Mouse (Mus musculus) forebrain, embryonic 12.5 days (tissue): ENCODE data around the gene Setd3. TPM values are rescaled to one million over a fixed set of nuclear protein-coding genes. Genes with fewer than 3 reads are reported as not detected.

Source experiments
- ATAC-seq: fragments of 200-750 bp; cut with Nextera tagmentation; 2 replicates; pipeline ENCODE4 v1.8.0; 2017; ENCODE audit warnings: moderate TSS enrichment; ENCODE audit not compliant: low FRiP score
- H3K27ac ChIP-seq: fragments of 300-500 bp; sonication (generic); 2 replicates; pipeline ENCODE4 v1.5.1; 2016; ENCODE audit warnings: mild to moderate bottlenecking
- H3K27me3 ChIP-seq: fragments of 300-500 bp; sonication (generic); 2 replicates; pipeline ENCODE4 v1.6.1; 2016; ENCODE audit warnings: mild to moderate bottlenecking
- H3K36me3 ChIP-seq: fragments of 300-500 bp; sonication (generic); replicated peaks from 2 replicates; pipeline ENCODE4 v1.6.1; 2016; ENCODE audit warnings: mild to moderate bottlenecking
- H3K4me1 ChIP-seq: fragments of 300-500 bp; sonication (generic); 2 replicates; pipeline ENCODE4 v1.6.1; 2016
- H3K4me2 ChIP-seq: fragments of 300-500 bp; sonication (generic); 2 replicates; pipeline ENCODE4 v1.6.1; 2016; ENCODE audit warnings: mild to moderate bottlenecking, moderate library complexity
- H3K4me3 ChIP-seq: fragments of 300-500 bp; sonication (generic); replicated peaks from 2 replicates; pipeline ENCODE4 v1.5.1; 2016; ENCODE audit warnings: mild to moderate bottlenecking
- H3K9ac ChIP-seq: fragments of 300-500 bp; sonication (generic); 2 replicates; pipeline ENCODE4 v1.6.1; 2016; ENCODE audit warnings: mild to moderate bottlenecking
- H3K9me3 ChIP-seq: fragments of 300-500 bp; sonication (generic); 2 replicates; pipeline ENCODE4 v1.6.1; 2016
- WGBS: fragments of 180-500 bp; shearing (Covaris S2); methylation state at CpG from one replicate; pipeline ENCODE4 v1.1.7; 2016; 5-methylcytosine and 5-hydroxymethylcytosine counted together
- polyA plus RNA-seq: library from polyadenylated mRNA; unstranded; fragments of >200 nt; fragmentation: Nextera tagmentation; extraction: Ambion mirVana; gene quantifications from 2 replicates; pipeline ENCODE4 v1.2.1, GENCODE M21; 2016

The Setd3 gene
- polyA plus RNA-seq, 1 experiment from 2014 or later = 103 TPM

GRCm38 (mm10) chr12:108063986-108064385, 115.1 kb downstream of the Setd3 start:
- Histone ChIP-seq H3K4me1 (peaks cover 8% of the 10 kb centered on the region), H3K27ac (no peak overlapping the region), H3K4me3 (no peak overlapping the region), H3K9me3 (no peaks in the 10 kb centered on the region), H3K4me2 (no peak overlapping the region), H3K27me3 (0 out of 2 replicates have a peak, but pooled peaks cover 2% of the 10 kb centered on the region), H3K9ac (no peak overlapping the region), H3K36me3 (no peaks in the 10 kb centered on the region)
- no peak for ATAC-seq
- WGBS = 24% methylated on average over 6 of the region's 6 CpGs

- no peak overlapping the region for H3K9ac ChIP-seq
- no peak overlapping the region for H3K4me3 ChIP-seq
- no peak for ATAC-seq
- 77% methylated on average over 5 of the region's 5 CpGs for WGBS
- H3K36me3 ChIP-seq = no peaks in the 10 kb centered on the region
- H3K9me3 ChIP-seq = no peaks in the 10 kb centered on the region
- H3K27ac ChIP-seq = no peak overlapping the region
- 0 out of 2 replicates have a peak, but pooled peaks cover 2% of the 10 kb centered on the region for H3K27me3 ChIP-seq
- H3K4me2 ChIP-seq = no peak overlapping the region
- H3K4me1 ChIP-seq = peaks cover 8% of the 10 kb centered on the region
Measured at GRCm38 (mm10) chr12:108062137-108062536, 117.0 kb downstream of the Setd3 start.

- Histone ChIP-seq H3K4me3 (no peak overlapping the region), H3K36me3 (no peaks in the 10 kb centered on the region), H3K27me3 (0 out of 2 replicates have a peak, but pooled peaks cover 2% of the 10 kb centered on the region), H3K9me3 (no peaks in the 10 kb centered on the region), H3K27ac (no peak overlapping the region), H3K9ac (no peak overlapping the region), H3K4me2 (no peak overlapping the region), H3K4me1 (peaks cover 8% of the 10 kb centered on the region)
- ATAC-seq = no peak
- WGBS = 88% methylated on average over 7 of the region's 7 CpGs
Measured at GRCm38 (mm10) chr12:108061661-108062060, 117.5 kb downstream of the Setd3 start.

Other genes starting within 250 kb of the Setd3 start
- gene Bcl11b, start 175.7 kb downstream of the Setd3 start, polyA plus RNA-seq = 46.0 and 54.4 TPM in 2 replicates
- gene Ccnk, start 265 bp upstream of the Setd3 start, polyA plus RNA-seq = 4.7 and 5.4 TPM in 2 replicates
- 10.7 and 14.7 TPM in 2 replicates for gene Ccdc85c, start 96.1 kb upstream of the Setd3 start, polyA plus RNA-seq
- gene Hhipl1, start 127.0 kb upstream of the Setd3 start, polyA plus RNA-seq = 3.3 and 3.5 TPM in 2 replicates
- gene Cyp46a1, start 155.1 kb upstream of the Setd3 start, polyA plus RNA-seq = 24.4 and 24.6 TPM in 2 replicates
- gene Eml1, start 191.6 kb upstream of the Setd3 start, polyA plus RNA-seq = 82.4 and 83.0 TPM in 2 replicates